Mouse (Mus musculus): ENCODE results near the gene Asgr2.

DNA sequence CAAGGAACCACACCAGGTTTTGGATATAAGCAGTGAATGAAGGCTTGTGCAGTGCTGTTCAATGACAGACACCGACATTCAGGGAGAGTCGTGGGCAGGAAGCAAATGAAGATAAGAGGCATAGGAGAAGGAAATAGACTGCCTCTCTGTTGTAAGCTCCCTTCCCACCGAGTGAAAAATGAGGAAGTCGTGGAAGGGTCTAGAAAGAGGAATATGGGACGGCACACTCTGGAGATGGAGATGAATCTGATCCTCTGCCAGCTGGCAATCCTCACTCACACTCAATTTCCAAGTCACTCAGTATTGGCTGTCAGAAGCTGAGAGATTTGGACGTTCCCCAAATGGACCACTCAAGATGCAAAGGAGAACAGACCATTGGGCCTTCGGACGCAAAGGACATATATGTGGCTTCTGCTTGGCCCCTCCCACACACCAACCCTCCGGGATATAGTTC, 37.5 kb downstream of the Asgr2 start, which contains the start of gene Mgl2:
- no peak for TF ChIP-seq CTCF (IDR thresholded peaks at IDR 0.05; ENCODE audit: low read depth, low read length)
- no peak for TF ChIP-seq POLR2A (IDR thresholded peaks at IDR 0.05; ENCODE audit: borderline replicate concordance, low read depth, low read length)
